Mouse (Mus musculus): ENCODE results near the gene Skil. TPM values are rescaled to one million over a fixed set of nuclear protein-coding genes. Genes with fewer than 3 reads are reported as not detected.

The Skil gene
- total and polyA plus RNA-seq, 3 experiments, result 11.1 to 18.9 (median 11.2) TPM

DNA sequence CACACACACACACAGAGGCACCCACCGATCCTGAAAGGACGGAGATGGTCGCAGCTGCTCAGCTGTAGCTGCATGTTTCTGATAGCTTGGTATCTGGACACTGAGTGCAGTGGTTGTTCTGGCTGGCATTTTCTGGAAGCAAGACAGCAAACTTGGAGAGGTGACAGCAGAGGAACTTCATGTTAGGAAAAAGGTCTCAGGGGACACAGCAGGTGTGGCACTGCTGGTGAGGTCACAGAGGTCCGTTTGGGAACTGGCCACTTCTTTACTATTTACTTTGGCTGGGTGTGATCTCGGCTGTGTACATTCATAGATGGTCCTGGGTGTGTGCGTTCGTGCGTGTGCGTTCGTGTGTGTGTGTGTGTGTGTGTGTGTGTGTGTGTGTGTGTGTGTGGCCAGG is 15.4 kb upstream of the Skil start:
- no peak overlapping the region for H3K4me2 ChIP-seq (ENCODE audit: insufficient read depth, low read depth, poor library complexity, severe bottlenecking)
- no peak overlapping the region for H3K9ac ChIP-seq (ENCODE audit: insufficient read depth, low read depth)
- in situ Hi-C loops (cut with MboI; ENCODE audit: low pct_ligation_motif_present, low pct_unique_long_range_greater_than_20kb, low sequenced_read_pairs), result no loop called here

GRCm38 (mm10) chr3:31080791-31081502 is 13.9 kb upstream of the Skil start:
- Histone ChIP-seq H3K9ac (ENCODE audit: insufficient read depth, low read depth) (no peak overlapping the region), H3K4me2 (ENCODE audit: insufficient read depth, low read depth, poor library complexity, severe bottlenecking) (no peak overlapping the region), H3K27ac (ENCODE audit: insufficient read depth, low read depth) (no peak overlapping the region), H3K4me3 (replicated peaks in 1 of 3; ENCODE audit: low read depth in 2 of 3, low read length in 2 of 3, poor library complexity in 1 of 3) (no peak overlapping the region), H3K27me3 (replicated peaks) (peaks cover 2% of the 10 kb centered on the region), H3K9me3 (replicated peaks; ENCODE audit: low read length) (no peaks in the 10 kb centered on the region), H3K79me2 (replicated peaks; ENCODE audit: control insufficient read depth, extremely low read depth, insufficient read depth, poor library complexity, severe bottlenecking) (no peaks in the 10 kb centered on the region), H3K36me3 (replicated peaks in 1 of 2; ENCODE audit: control insufficient read depth in 1 of 2, insufficient read depth in 1 of 2, low read length in 1 of 2) (no peaks in the 10 kb centered on the region), H3K4me1 (ENCODE audit: control insufficient read depth in 1 of 2, insufficient read depth in 2 of 2) (peaks cover 10 to 42% of the 10 kb centered on the region in 2 experiments)
- in situ Hi-C loops (cut with MboI; ENCODE audit: low pct_ligation_motif_present, low pct_unique_long_range_greater_than_20kb, low sequenced_read_pairs) (no loop called here), dilution Hi-C loops (cut with MboI; ENCODE audit: extremely low pct_ligation_motif_present, extremely low pct_unique_long_range_greater_than_20kb, low sequenced_read_pairs) (no loop called here)
- TF ChIP-seq TCF12 (IDR thresholded peaks at IDR 0.05; ENCODE audit: low read depth, low read length) (no peak), BHLHE40 (IDR thresholded peaks at IDR 0.05; ENCODE audit: low read depth, low read length) (no peak), POLR2A (IDR thresholded peaks at IDR 0.05; ENCODE audit: low read depth, low read length) (no peak), TBP (conservative IDR thresholded peaks at IDR 0.05; ENCODE audit: low read depth, low read length) (no peak), USF2 (conservative IDR thresholded peaks at IDR 0.05; ENCODE audit: low read depth, low read length) (no peak), MYC (IDR thresholded peaks at IDR 0.05; ENCODE audit: low read depth, low read length) (no peak), ZC3H11A (IDR thresholded peaks at IDR 0.05; ENCODE audit: low read depth, low read length) (no peak), E2F4 (IDR thresholded peaks at IDR 0.05; ENCODE audit: insufficient replicate concordance, low read depth, low read length) (no peak), HCFC1 (IDR thresholded peaks at IDR 0.05; ENCODE audit: low read depth, low read length) (no peak), PAX5 (IDR thresholded peaks at IDR 0.05; ENCODE audit: low read length) (no peak), SMC3 (IDR thresholded peaks at IDR 0.05; ENCODE audit: low read depth, low read length) (no peak)
- DNase-seq (ENCODE audit: extremely low read depth), result no peak

More for the DNA sequence above, 15.4 kb upstream of the Skil start:
- Histone ChIP-seq H3K27me3 (replicated peaks) (peaks cover 2% of the 10 kb centered on the region), H3K36me3 (replicated peaks in 1 of 2; ENCODE audit: control insufficient read depth in 1 of 2, insufficient read depth in 1 of 2, low read length in 1 of 2) (no peaks in the 10 kb centered on the region), H3K27ac (ENCODE audit: insufficient read depth, low read depth) (no peak overlapping the region), H3K4me3 (replicated peaks in 1 of 3; ENCODE audit: low read depth in 2 of 3, low read length in 2 of 3, poor library complexity in 1 of 3) (no peak overlapping the region), H3K9me3 (replicated peaks; ENCODE audit: low read length) (no peaks in the 10 kb centered on the region), H3K79me2 (replicated peaks; ENCODE audit: control insufficient read depth, extremely low read depth, insufficient read depth, poor library complexity, severe bottlenecking) (no peaks in the 10 kb centered on the region), H3K4me1 (ENCODE audit: control insufficient read depth in 1 of 2, insufficient read depth in 2 of 2) (peaks cover 8 to 27% of the 10 kb centered on the region in 2 experiments)
- no peak for TF ChIP-seq USF2 (conservative IDR thresholded peaks at IDR 0.05; ENCODE audit: low read depth, low read length)
- no peak for TF ChIP-seq PAX5 (IDR thresholded peaks at IDR 0.05; ENCODE audit: low read length)
- TF ChIP-seq BHLHE40 (IDR thresholded peaks at IDR 0.05; ENCODE audit: low read depth, low read length), result no peak
- no peak for TF ChIP-seq ZC3H11A (IDR thresholded peaks at IDR 0.05; ENCODE audit: low read depth, low read length)
- no peak for DNase-seq (ENCODE audit: extremely low read depth)
- dilution Hi-C loops (cut with MboI; ENCODE audit: extremely low pct_ligation_motif_present, extremely low pct_unique_long_range_greater_than_20kb, low sequenced_read_pairs), result no loop called here

DNA sequence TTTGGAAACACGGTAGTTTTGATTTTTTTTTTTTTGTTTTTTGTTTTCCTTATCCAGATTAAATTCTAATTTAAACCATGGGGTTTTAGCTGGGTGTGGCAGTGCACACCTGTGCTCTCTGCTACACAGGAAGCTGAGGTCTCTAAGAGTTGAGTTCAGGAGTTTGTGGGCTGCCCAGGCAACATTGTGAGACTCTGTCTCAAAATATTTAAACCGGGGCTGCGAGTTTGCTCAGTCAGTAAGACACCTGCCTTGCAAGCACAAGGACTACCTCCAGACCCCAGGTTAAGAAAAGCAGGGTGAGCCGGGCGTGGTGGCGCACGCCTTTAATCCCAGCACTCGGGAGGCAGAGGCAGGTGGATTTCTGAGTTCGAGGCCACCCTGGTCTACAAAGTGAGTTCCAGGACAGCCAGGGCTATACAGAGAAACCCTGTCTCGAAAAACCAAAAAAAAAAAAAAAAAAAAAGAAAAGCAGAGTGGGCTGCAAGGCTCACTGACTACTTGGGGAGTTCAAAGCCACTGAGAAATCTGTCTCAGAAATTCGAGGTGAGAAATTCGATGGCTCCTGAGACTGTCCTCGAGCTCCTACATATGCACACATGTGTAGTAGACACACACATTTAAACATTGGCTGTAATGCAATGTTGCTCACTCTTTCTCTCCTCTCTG is 11.9 kb upstream of the Skil start:
- peaks cover 14 to 53% of the 10 kb centered on the region in 2 experiments for H3K4me1 ChIP-seq (ENCODE audit: control insufficient read depth in 1 of 2, insufficient read depth in 2 of 2)
- peaks cover 2% of the 10 kb centered on the region for H3K27me3 ChIP-seq (replicated peaks)
- 0 out of 2 replicates have a peak overlapping the region, but pooled peaks have one; percentile 75 for H3K4me2 ChIP-seq (ENCODE audit: insufficient read depth, low read depth, poor library complexity, severe bottlenecking)
- H3K27ac ChIP-seq (ENCODE audit: insufficient read depth, low read depth), result no peak overlapping the region
- TF ChIP-seq ZNF384 (IDR thresholded peaks at IDR 0.05; ENCODE audit: low read depth, low read length) (peak; percentile 45; the same call in 1 of the 2 replicates), HCFC1 (IDR thresholded peaks at IDR 0.05; ENCODE audit: low read depth, low read length) (no peak), RCOR1 (conservative IDR thresholded peaks at IDR 0.05; ENCODE audit: low read depth, low read length) (0 out of 2 replicates have a peak, but pooled peaks have one; percentile 25), UBTF (IDR thresholded peaks at IDR 0.05; ENCODE audit: low read depth, low read length) (no peak), BHLHE40 (IDR thresholded peaks at IDR 0.05; ENCODE audit: low read depth, low read length) (no peak), TBP (conservative IDR thresholded peaks at IDR 0.05; ENCODE audit: low read depth, low read length) (no peak), E2F4 (IDR thresholded peaks at IDR 0.05; ENCODE audit: insufficient replicate concordance, low read depth, low read length) (no peak), CHD2 (IDR thresholded peaks at IDR 0.05; ENCODE audit: low read length) (0 out of 2 replicates have a peak, but pooled peaks have one; percentile 17), ZMIZ1 (IDR thresholded peaks at IDR 0.05; ENCODE audit: low read depth, low read length) (no peak), CTCF (conservative IDR thresholded peaks at IDR 0.05 in 1 of 2, IDR thresholded peaks at IDR 0.05 in 1 of 2; ENCODE audit: low read depth in 2 of 2, low read length in 2 of 2) (no peak), MXI1 (IDR thresholded peaks at IDR 0.05; ENCODE audit: low read depth, low read length) (no peak), SIN3A (IDR thresholded peaks at IDR 0.05; ENCODE audit: low read length) (no peak), SMC3 (IDR thresholded peaks at IDR 0.05; ENCODE audit: low read depth, low read length) (no peak), RAD21 (IDR thresholded peaks at IDR 0.05; ENCODE audit: low read depth, low read length) (no peak), CHD1 (IDR thresholded peaks at IDR 0.05; ENCODE audit: low read depth, low read length) (no peak)
- H3K36me3 ChIP-seq (replicated peaks in 1 of 2; ENCODE audit: control insufficient read depth in 1 of 2, insufficient read depth in 1 of 2, low read length in 1 of 2), result no peaks in the 10 kb centered on the region
- no peak for DNase-seq (ENCODE audit: extremely low read depth)
- no peak overlapping the region for H3K9ac ChIP-seq (ENCODE audit: insufficient read depth, low read depth)
- in situ Hi-C loops (cut with MboI; ENCODE audit: low pct_ligation_motif_present, low pct_unique_long_range_greater_than_20kb, low sequenced_read_pairs), result no loop called here
- no peaks in the 10 kb centered on the region for H3K9me3 ChIP-seq (replicated peaks; ENCODE audit: low read length)
- no peaks in the 10 kb centered on the region for H3K79me2 ChIP-seq (replicated peaks; ENCODE audit: control insufficient read depth, extremely low read depth, insufficient read depth, poor library complexity, severe bottlenecking)
- dilution Hi-C loops (cut with MboI; ENCODE audit: extremely low pct_ligation_motif_present, extremely low pct_unique_long_range_greater_than_20kb, low sequenced_read_pairs), result no loop called here
- H3K4me3 ChIP-seq (replicated peaks in 1 of 3; ENCODE audit: low read depth in 2 of 3, low read length in 2 of 3, poor library complexity in 1 of 3), result no peak overlapping the region
